Mouse (Mus musculus): Measurements from ENCODE around the gene Atp5g1.
"Not testable (repeated sequence)": the region's sequence is repeated elsewhere in the genome, so short reads cannot be mapped to it uniquely, and the experiment has no call there.

GRCm38 (mm10) chr11:96116925-96117324 is 41.5 kb upstream of the Atp5g1 start:
- not testable (repeated sequence) for TF ChIP-seq POLR2A (IDR thresholded peaks at IDR 0.05; ENCODE audit: low read depth, low read length); CTCF (IDR thresholded peaks at IDR 0.05; ENCODE audit: borderline replicate concordance, insufficient read depth, low read length)
